Mouse (Mus musculus) ES-Bruce4 (cell line): ENCODE data around the gene Fkbp10. TPM values are rescaled to one million over a fixed set of nuclear protein-coding genes. Genes with fewer than 3 reads are reported as not detected.
A peak's percentile ranks its signal among the peaks of the same experiment; 100 is the strongest.

Experiments used
- H3K27ac ChIP-seq: 2 replicates; pipeline ENCODE4 v1.5.1; 2012; ENCODE audit warnings: low read length, inconsistent platforms; ENCODE audit not compliant: insufficient read depth
- H3K27me3 ChIP-seq: 2 replicates; pipeline ENCODE4 v1.6.1; 2012; ENCODE audit warnings: mild to moderate bottlenecking, low read length, inconsistent platforms; ENCODE audit not compliant: control insufficient read depth, poor library complexity, insufficient read depth, severe bottlenecking
- H3K36me3 ChIP-seq: 2 replicates; pipeline ENCODE4 v1.6.1; 2012; ENCODE audit warnings: inconsistent platforms, mild to moderate bottlenecking, low read length, moderate library complexity; ENCODE audit not compliant: control insufficient read depth, poor library complexity, insufficient read depth, severe bottlenecking
- H3K4me1 ChIP-seq: one replicate; pipeline ENCODE4 v1.8.1; 2011; ENCODE audit warnings: low read length; ENCODE audit not compliant: control insufficient read depth, insufficient read depth
- H3K4me3 ChIP-seq: 2 replicates; pipeline ENCODE4 v1.5.1; 2011; ENCODE audit warnings: low read depth, mild to moderate bottlenecking, low read length
- H3K9ac ChIP-seq: 2 replicates; pipeline ENCODE4 v1.6.1; 2012; ENCODE audit warnings: low read depth, mild to moderate bottlenecking, inconsistent platforms; ENCODE audit not compliant: poor library complexity, severe bottlenecking
- H3K9me3 ChIP-seq: replicated peaks from 2 replicates; pipeline ENCODE4 v1.6.1; 2012; ENCODE audit warnings: mild to moderate bottlenecking, low read length, inconsistent platforms; ENCODE audit not compliant: control insufficient read depth, poor library complexity, insufficient read depth, severe bottlenecking
- CTCF ChIP-seq: IDR thresholded peaks from one replicate; pipeline ENCODE4 v1.8.1; 2011; ENCODE audit warnings: low read depth, low read length
- EP300 ChIP-seq: IDR thresholded peaks from 2 replicates; pipeline ENCODE4 v1.6.1; 2011; ENCODE audit warnings: low read depth, low read length; ENCODE audit not compliant: insufficient read depth
- POLR2A ChIP-seq: IDR thresholded peaks from one replicate; pipeline ENCODE4 v1.8.1; 2011; ENCODE audit warnings: low read length; ENCODE audit not compliant: insufficient read depth
- polyA plus RNA-seq: library from polyadenylated mRNA; stranded (reverse); fragments of >200 nt; gene quantifications from 2 replicates; pipeline ENCODE4 v1.2.4, GENCODE M21; 2011; ENCODE audit warnings: low read depth; ENCODE audit not compliant: missing spikeins, insufficient read depth, insufficient read length

Fkbp10 gene
- polyA plus RNA-seq, 1 experiment: 22.5 TPM

DNA sequence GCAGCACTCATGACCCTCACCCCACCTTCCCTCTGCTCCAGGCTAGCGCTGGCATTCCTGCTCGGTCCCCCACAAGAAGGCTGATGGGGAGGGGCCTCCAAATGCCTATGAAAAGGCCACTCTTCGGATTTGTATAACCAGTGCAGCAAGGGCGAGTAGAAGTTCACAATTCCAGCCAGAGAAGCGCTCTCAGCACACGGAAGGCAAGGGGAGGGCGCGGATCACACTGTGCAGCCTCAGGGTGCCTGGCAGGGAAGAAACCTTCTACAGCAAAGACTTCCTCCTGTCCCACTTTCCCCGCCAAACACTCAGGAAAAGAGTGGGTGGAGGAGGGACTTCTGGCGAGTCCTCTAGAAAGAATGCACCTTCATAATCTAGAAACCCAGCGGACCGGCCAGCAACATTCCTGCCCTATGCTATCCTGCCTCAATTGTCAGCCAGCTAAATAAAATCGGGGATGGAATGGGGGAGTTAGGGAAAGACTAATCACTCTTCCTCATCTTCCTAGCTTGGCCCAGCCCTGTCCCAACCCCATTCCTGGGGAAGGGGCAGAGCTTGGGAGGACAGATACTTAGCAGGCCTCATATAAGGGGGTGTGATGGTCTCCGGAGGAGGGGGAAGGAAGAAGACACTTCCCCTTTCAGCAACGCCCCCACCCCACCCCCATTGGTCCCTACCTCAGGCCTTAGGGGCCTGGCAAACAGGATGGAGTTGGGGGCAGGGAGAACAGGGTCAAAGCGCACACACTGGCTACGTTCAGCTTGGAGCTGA, 19.5 kb upstream of the Fkbp10 start:
- H3K27ac ChIP-seq: peak overlapping the region; percentile 43

GRCm38 (mm10) chr11:100396886-100397599, 18.5 kb upstream of the Fkbp10 start:
- H3K36me3 ChIP-seq: no peaks in the 10 kb centered on the region
- TF ChIP-seq EP300 (peak; percentile 80), POLR2A (no peak), CTCF (peak; percentile 32)
- no peaks in the 10 kb centered on the region for H3K9me3 ChIP-seq
- no peaks in the 10 kb centered on the region for H3K27me3 ChIP-seq
- H3K4me3 ChIP-seq: peak overlapping the region; percentile 72
- peak overlapping the region; percentile 43 for H3K27ac ChIP-seq
- H3K9ac ChIP-seq: peak overlapping the region; percentile 7
- peaks cover 11% of the 10 kb centered on the region for H3K4me1 ChIP-seq

More for the DNA sequence above, 19.5 kb upstream of the Fkbp10 start:
- peaks cover 14% of the 10 kb centered on the region for H3K4me1 ChIP-seq
- peak overlapping the region; percentile 33 for H3K4me3 ChIP-seq
- no peaks in the 10 kb centered on the region for H3K36me3 ChIP-seq
- TF ChIP-seq EP300: peak; percentile 67; the same call in 1 of the 2 replicates
- TF ChIP-seq CTCF: no peak
- H3K9ac ChIP-seq: peak overlapping the region; percentile 7
- no peaks in the 10 kb centered on the region for H3K27me3 ChIP-seq
- no peaks in the 10 kb centered on the region for H3K9me3 ChIP-seq

GRCm38 (mm10) chr11:100397600-100398389, 17.7 kb upstream of the Fkbp10 start, which contains the start of gene Jup:
Gene Jup, minus strand, starts transcription at chr11:100397763.
- Histone ChIP-seq H3K9me3 (no peaks in the 10 kb centered on the region), H3K36me3 (no peaks in the 10 kb centered on the region), H3K4me3 (peak within 1 kb of the TSS; percentile 72), H3K4me1 (peaks cover 6% of the 10 kb centered on the region), H3K27me3 (no peaks in the 10 kb centered on the region), H3K27ac (peak within 1 kb of the TSS; percentile 43), H3K9ac (peak within 1 kb of the TSS; percentile 7)
- TF ChIP-seq CTCF: no peak
- TF ChIP-seq POLR2A: peak; percentile 76
- peak; percentile 65; the same call in 1 of the 2 replicates for TF ChIP-seq EP300

- Histone ChIP-seq H3K9ac (no peak overlapping the region), H3K4me1 (peaks cover 3% of the 10 kb centered on the region), H3K9me3 (no peaks in the 10 kb centered on the region), H3K27ac (peak overlapping the region; percentile 43; the same call in 1 of the 2 replicates), H3K36me3 (no peaks in the 10 kb centered on the region), H3K27me3 (no peaks in the 10 kb centered on the region), H3K4me3 (no peak overlapping the region)
- TF ChIP-seq CTCF (no peak), EP300 (no peak), POLR2A (no peak)
These were observed 17.0 kb upstream of the Fkbp10 start for GRCm38 (mm10) chr11:100398517-100398916.

GRCm38 (mm10) chr11:100399320-100399719, 16.2 kb upstream of the Fkbp10 start:
- Histone ChIP-seq H3K4me3 (no peak overlapping the region), H3K9me3 (no peaks in the 10 kb centered on the region), H3K27ac (no peak overlapping the region), H3K9ac (no peak overlapping the region), H3K4me1 (peaks cover 3% of the 10 kb centered on the region), H3K36me3 (no peaks in the 10 kb centered on the region), H3K27me3 (no peaks in the 10 kb centered on the region)
- TF ChIP-seq CTCF (no peak), EP300 (no peak), POLR2A (no peak)
